Mouse (Mus musculus): ENCODE results near the gene Olfr1414.

DNA sequence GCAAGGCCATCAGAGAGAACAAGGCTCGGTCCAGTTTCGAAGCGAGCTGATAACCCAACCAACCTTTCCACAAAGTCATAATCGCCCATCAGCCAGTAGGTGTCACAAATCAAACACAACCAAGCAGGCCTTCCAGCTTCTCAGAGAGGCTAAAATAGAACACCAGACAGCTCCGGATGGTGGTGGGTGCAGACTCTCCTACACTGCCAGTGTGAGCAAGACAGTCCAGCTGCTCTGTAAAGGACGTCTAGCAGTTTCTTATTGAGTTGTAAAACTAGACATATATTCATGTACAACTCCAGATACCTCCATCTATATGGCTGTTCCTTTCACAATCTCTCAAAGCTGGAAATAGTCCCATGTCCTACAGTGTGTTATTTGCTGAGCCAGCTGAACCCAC is 585 bp upstream of the Olfr1414 start:
- TF ChIP-seq CTCF (IDR thresholded peaks at IDR 0.05; ENCODE audit: borderline replicate concordance, insufficient read depth, low read depth, low read length), result no peak
- no peak for TF ChIP-seq POLR2A (IDR thresholded peaks at IDR 0.05; ENCODE audit: borderline replicate concordance, insufficient read depth, low read length)

Measured in cerebellum, adult 2 months (tissue).